Mouse (Mus musculus) kidney, adult 18-20 months (tissue): Measurements from ENCODE around the gene Abcc1.

Experiments
- DNase-seq: peaks from one replicate; pipeline ENCODE4 v3.0.0; 2021

Abcc1 gene

GRCm38 (mm10) chr16:14361362-14362098, at the start of gene Abcc1:
Abcc1 (plus strand) TSS chr16:14361558.
- DNase-seq = peak; percentile 75

GRCm38 (mm10) chr16:14312914-14313313, 48.4 kb upstream of the Abcc1 start:
- DNase-seq = no peak

GRCm38 (mm10) chr16:14316884-14317876, 44.2 kb upstream of the Abcc1 start, which contains the start of gene Fopnl:
Fopnl (minus strand) TSS chr16:14317405.
- peak; percentile 96 for DNase-seq

- no peak for DNase-seq
Measured at GRCm38 (mm10) chr16:14319681-14320080, 41.7 kb upstream of the Abcc1 start.

- DNase-seq = no peak
Measured at GRCm38 (mm10) chr16:14320494-14320893, 40.9 kb upstream of the Abcc1 start.

- DNase-seq = no peak
Measured at GRCm38 (mm10) chr16:14328156-14328555, 33.2 kb upstream of the Abcc1 start.

GRCm38 (mm10) chr16:14344967-14345366, 16.4 kb upstream of the Abcc1 start:
- no peak for DNase-seq

- DNase-seq = no peak
Measured at GRCm38 (mm10) chr16:14351571-14351970, 9.8 kb upstream of the Abcc1 start.

GRCm38 (mm10) chr16:14352234-14352633, 9.1 kb upstream of the Abcc1 start:
- DNase-seq = no peak

- no peak for DNase-seq
Measured at GRCm38 (mm10) chr16:14352663-14353062, 8.7 kb upstream of the Abcc1 start.

GRCm38 (mm10) chr16:14357859-14358258, 3.5 kb upstream of the Abcc1 start:
- DNase-seq = no peak

- no peak for DNase-seq
Measured at GRCm38 (mm10) chr16:14358531-14358930, 2.8 kb upstream of the Abcc1 start.

- no peak for DNase-seq
Measured at GRCm38 (mm10) chr16:14360931-14361330, 427 bp upstream of the Abcc1 start.

GRCm38 (mm10) chr16:14362099-14362820, 902 bp downstream of the Abcc1 start:
- DNase-seq = no peak

- no peak for DNase-seq
Measured at GRCm38 (mm10) chr16:14363496-14363895, 2.1 kb downstream of the Abcc1 start.

- DNase-seq = no peak
Measured at GRCm38 (mm10) chr16:14364066-14364465, 2.7 kb downstream of the Abcc1 start.

- no peak for DNase-seq
Measured at GRCm38 (mm10) chr16:14365457-14365856, 4.1 kb downstream of the Abcc1 start.

- DNase-seq = no peak
Measured at GRCm38 (mm10) chr16:14366017-14366416, 4.7 kb downstream of the Abcc1 start.

- peak; percentile 21 for DNase-seq
Measured at GRCm38 (mm10) chr16:14371367-14371766, 10.0 kb downstream of the Abcc1 start.

GRCm38 (mm10) chr16:14372382-14372781, 11.0 kb downstream of the Abcc1 start:
- DNase-seq = no peak

GRCm38 (mm10) chr16:14372817-14373301, 11.5 kb downstream of the Abcc1 start:
- DNase-seq = no peak

- no peak for DNase-seq
Measured at GRCm38 (mm10) chr16:14375942-14376341, 14.6 kb downstream of the Abcc1 start.

- DNase-seq = no peak
Measured at GRCm38 (mm10) chr16:14376352-14376751, 15.0 kb downstream of the Abcc1 start.
